Mouse (Mus musculus): ENCODE data around the gene Cep152. TPM values are rescaled to one million over a fixed set of nuclear protein-coding genes. Genes with fewer than 3 reads are reported as not detected.

The Cep152 gene
- total RNA-seq, 2 experiments from 2014 or later = 3.2 TPM

GRCm38 (mm10) chr2:125626536-125626935 is 1.6 kb upstream of the Cep152 start:
- DNase-seq (ENCODE audit: low spot score in 2 of 2) = no peak

- no peak for DNase-seq (ENCODE audit: low spot score in 2 of 2)
These were observed 707 bp downstream of the Cep152 start for GRCm38 (mm10) chr2:125624127-125624685.

- no peak for DNase-seq (ENCODE audit: low spot score in 2 of 2)
These were observed 1.7 kb downstream of the Cep152 start for GRCm38 (mm10) chr2:125623211-125623610.

- DNase-seq (ENCODE audit: low spot score in 2 of 2) = no peak
These were observed 4.6 kb downstream of the Cep152 start for GRCm38 (mm10) chr2:125620213-125620907.

- DNase-seq (ENCODE audit: low spot score in 2 of 2) = no peak
These were observed 9.0 kb downstream of the Cep152 start for GRCm38 (mm10) chr2:125615858-125616424.

GRCm38 (mm10) chr2:125615440-125615839 is 9.5 kb downstream of the Cep152 start:
- DNase-seq (ENCODE audit: low spot score in 2 of 2) = no peak

- DNase-seq (ENCODE audit: low spot score in 2 of 2) = peak; percentile 39 to 77
These were observed 18.6 kb downstream of the Cep152 start for GRCm38 (mm10) chr2:125606220-125606845.

GRCm38 (mm10) chr2:125604646-125605045 is 20.3 kb downstream of the Cep152 start:
- peak in 1 of 2 experiments; percentile 46 for DNase-seq (ENCODE audit: low spot score in 2 of 2)

GRCm38 (mm10) chr2:125602970-125603369 is 21.9 kb downstream of the Cep152 start:
- no peak for DNase-seq (ENCODE audit: low spot score in 2 of 2)

- no peak for DNase-seq (ENCODE audit: low spot score in 2 of 2)
These were observed 26.0 kb downstream of the Cep152 start for GRCm38 (mm10) chr2:125598958-125599357.

- no peak for DNase-seq (ENCODE audit: low spot score in 2 of 2)
These were observed 26.7 kb downstream of the Cep152 start for GRCm38 (mm10) chr2:125598251-125598650.

- DNase-seq (ENCODE audit: low spot score in 2 of 2) = no peak
These were observed 30.1 kb downstream of the Cep152 start for GRCm38 (mm10) chr2:125594786-125595185.

GRCm38 (mm10) chr2:125594072-125594471 is 30.8 kb downstream of the Cep152 start:
- no peak for DNase-seq (ENCODE audit: low spot score in 2 of 2)

- no peak for DNase-seq (ENCODE audit: low spot score in 2 of 2)
These were observed 33.0 kb downstream of the Cep152 start for GRCm38 (mm10) chr2:125591895-125592294.

GRCm38 (mm10) chr2:125589287-125589686 is 35.6 kb downstream of the Cep152 start:
- no peak for DNase-seq (ENCODE audit: low spot score in 2 of 2)

GRCm38 (mm10) chr2:125581081-125581480 is 43.8 kb downstream of the Cep152 start:
- peak in 1 of 2 experiments; percentile 55 for DNase-seq (ENCODE audit: low spot score in 2 of 2)

GRCm38 (mm10) chr2:125577670-125578069 is 47.2 kb downstream of the Cep152 start:
- DNase-seq (ENCODE audit: low spot score in 2 of 2) = no peak

GRCm38 (mm10) chr2:125576498-125576897 is 48.4 kb downstream of the Cep152 start:
- no peak for DNase-seq (ENCODE audit: low spot score in 2 of 2)

- DNase-seq (ENCODE audit: low spot score in 2 of 2) = no peak
These were observed 49.1 kb downstream of the Cep152 start for GRCm38 (mm10) chr2:125575766-125576165.

GRCm38 (mm10) chr2:125563884-125564283 is 61.0 kb downstream of the Cep152 start:
- DNase-seq (ENCODE audit: low spot score in 2 of 2) = peak in 1 of 2 experiments; percentile 40

GRCm38 (mm10) chr2:125562407-125562806 is 62.5 kb downstream of the Cep152 start:
- no peak for DNase-seq (ENCODE audit: low spot score in 2 of 2)

- no peak for DNase-seq (ENCODE audit: low spot score in 2 of 2)
These were observed 64.9 kb downstream of the Cep152 start for GRCm38 (mm10) chr2:125560037-125560436.
